Mouse (Mus musculus): ENCODE results near the gene Npm1.

The Npm1 gene

DNA sequence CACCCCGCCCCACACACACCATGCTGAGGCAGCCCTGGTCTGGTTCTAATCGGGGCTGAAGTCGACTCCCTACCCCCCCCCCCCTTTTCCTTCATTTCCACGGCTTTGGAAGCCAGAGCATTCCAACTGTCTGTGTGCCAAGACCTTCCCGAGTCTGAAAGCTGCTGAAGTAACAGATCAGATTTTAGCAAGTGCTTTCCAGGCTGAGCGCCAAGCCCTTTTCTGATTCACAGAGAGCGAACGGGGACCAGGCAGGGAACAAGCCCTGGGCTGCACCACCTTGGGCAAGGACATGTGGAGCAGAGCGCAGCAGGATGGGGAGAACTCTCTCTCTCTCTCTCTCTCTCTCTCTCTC, 16.9 kb downstream of the Npm1 start:
- DNase-seq (ENCODE audit: low spot score) = no peak

- DNase-seq (ENCODE audit: low spot score) = no peak
Observed at GRCm38 (mm10) chr11:33145201-33146142, 17.5 kb downstream of the Npm1 start.

DNA sequence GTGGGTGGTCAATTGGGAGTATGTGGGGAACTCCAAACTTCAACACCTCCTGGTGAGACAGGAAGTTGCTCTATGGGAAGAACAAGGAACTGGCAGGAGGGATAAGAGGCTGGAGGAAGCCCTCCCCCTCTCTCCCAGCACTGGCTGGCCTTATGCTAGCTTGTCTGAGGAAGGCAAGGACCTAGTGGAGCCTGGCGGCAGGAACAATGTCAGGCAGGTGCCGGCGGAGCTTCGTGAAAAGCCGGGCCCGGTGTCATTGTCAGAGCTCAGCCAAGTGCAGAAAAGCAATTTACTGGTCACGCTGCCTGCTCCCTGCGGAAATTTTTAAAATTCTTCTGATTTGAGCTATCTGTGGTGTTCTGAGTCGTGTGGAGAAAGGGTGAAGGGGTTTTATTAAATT, 19.1 kb downstream of the Npm1 start:
- no peak for DNase-seq (ENCODE audit: low spot score)

GRCm38 (mm10) chr11:33142801-33143200, 20.2 kb downstream of the Npm1 start:
- DNase-seq (ENCODE audit: low spot score) = peak; percentile 5

- DNase-seq (ENCODE audit: low spot score) = peak; percentile 5
Observed at GRCm38 (mm10) chr11:33140111-33140460, 22.9 kb downstream of the Npm1 start.

DNA sequence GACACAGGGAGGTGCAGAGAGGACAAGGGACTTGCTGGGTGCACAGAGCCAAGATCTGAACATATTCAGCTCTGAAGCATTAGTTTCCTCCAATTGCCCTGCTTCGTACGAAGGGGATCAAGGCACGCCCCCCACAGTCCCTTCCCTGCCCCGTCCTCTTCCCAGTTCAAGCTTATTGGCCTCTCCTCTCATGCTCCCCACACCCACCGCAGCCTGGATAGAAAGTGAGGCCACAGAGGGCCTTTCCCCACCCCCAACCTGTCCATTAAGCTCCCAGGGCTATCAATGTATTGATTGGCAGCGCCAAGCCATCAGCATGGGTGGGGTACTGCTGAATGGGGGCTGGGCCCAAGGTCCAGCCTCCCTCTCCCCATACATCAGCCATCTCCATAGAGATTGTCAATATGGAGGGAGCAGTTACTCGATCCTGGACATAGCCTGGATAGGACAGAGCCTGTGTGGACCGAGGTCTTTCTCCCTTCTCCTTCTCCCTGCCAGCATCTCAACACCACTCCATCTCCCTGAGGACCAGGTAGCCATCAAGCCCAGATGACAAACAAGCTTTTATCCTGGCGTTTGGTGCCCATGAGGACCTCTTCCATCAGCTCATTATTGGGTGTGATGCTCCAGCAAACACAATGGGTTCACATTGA, 23.4 kb downstream of the Npm1 start:
- peak; percentile 6 for DNase-seq (ENCODE audit: low spot score)

DNA sequence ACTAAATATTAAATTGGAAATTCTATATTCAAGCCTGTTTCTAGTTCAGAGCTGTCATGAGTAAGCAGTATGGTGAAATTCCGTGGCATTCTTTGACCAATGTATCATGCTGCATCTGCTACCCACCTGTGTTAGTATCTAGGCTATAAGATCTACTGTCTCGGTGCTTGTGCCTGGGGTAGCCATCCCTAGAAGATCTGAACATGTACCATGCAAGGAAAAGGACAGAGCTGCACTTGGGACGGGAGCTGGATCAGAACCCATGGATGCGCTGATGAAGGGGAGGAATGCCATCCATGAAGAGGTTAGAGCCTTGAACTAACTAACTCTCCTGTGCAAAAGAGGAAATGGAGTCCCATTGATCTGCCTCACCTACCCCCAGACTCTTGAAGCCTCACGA, 24.3 kb downstream of the Npm1 start:
- DNase-seq (ENCODE audit: low spot score) = no peak

DNA sequence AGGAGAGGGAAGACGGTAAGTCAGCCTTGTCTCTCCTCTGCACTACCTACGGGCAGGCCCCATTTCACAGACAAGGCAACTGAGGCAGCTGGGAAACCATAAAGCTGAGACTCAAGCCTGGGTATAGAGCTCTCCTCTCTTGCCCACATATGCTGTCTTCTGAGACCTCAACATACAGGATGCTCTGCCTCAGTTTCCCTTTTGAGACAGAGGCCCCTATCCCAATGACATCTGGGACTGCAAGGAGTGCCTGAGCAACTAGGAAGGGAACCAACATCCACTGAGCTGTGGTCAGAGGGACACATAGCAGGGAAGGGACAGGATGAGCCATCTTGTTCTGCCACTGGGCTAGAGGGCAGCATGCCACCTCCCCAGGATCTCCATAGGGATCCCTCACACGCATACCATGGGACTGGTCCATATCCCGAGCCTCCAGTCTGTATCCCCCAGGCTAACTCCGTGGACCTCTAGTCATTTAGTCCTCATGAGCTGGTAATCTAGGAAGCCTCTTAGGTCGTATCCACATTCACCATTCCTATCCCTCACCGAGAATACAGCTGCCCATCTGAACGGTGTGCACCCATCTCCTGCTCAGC, 28.5 kb downstream of the Npm1 start:
- peak; percentile 7 for DNase-seq (ENCODE audit: low spot score)

DNA sequence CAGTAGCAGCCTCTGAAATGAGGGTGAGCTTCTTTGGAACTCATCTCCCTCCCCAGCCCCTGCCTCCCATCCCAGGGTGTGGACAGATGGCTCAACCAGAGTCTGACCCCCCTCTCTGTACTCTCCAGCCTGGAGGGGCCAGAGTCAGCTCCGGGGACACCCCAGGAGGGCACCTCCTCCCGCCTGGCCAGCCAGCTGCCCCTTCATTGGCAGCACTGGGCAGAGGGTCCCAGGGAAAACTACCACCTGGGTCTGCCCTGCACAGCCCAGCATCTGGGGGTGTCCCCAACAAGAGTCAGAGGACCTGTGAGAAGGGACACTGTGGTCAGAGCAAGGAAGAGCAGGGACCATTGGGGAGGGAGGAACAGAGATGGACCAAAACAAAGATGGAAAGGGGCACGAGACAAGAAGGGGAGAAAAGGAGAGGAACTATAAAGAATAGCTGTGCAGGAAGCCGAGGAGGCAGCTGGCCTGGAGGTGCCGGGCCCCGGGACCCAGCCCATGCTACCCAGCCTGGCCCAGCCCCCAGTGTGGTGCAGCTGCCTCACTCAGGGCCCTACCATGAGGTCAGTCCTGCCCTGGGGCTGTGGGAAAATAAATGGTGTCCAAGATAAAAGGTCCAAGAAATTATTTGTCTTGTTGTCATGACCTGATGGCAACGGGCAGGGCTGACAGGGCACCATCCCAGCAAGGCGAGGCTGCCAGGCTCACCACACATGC, 30.2 kb downstream of the Npm1 start:
- DNase-seq (ENCODE audit: low spot score) = peak; percentile 4

DNA sequence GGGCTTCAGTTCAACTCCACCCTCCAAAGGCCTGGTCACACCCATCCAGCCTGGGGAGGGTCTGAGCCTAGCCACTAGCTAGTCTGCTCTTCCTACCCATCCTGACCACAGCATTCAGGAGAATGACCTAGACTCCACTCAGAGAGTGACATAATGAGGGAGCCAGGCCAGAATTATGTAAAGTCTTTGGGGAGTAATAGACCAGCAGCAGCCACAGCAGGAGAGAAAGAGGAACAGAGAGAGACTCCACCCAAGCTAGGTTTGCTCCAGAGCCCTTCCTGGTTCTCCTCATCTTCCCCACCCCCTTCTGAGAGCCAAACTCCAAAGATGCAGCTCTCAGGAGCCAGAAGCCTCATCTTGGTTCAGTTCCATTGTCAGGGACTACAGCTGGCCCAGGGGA, 35.9 kb downstream of the Npm1 start:
- no peak for DNase-seq (ENCODE audit: low spot score)

GRCm38 (mm10) chr11:33122575-33123268, 40.3 kb downstream of the Npm1 start:
- no peak for DNase-seq (ENCODE audit: low spot score)

GRCm38 (mm10) chr11:33119556-33119955, 43.5 kb downstream of the Npm1 start:
- no peak for DNase-seq (ENCODE audit: low spot score)

DNA sequence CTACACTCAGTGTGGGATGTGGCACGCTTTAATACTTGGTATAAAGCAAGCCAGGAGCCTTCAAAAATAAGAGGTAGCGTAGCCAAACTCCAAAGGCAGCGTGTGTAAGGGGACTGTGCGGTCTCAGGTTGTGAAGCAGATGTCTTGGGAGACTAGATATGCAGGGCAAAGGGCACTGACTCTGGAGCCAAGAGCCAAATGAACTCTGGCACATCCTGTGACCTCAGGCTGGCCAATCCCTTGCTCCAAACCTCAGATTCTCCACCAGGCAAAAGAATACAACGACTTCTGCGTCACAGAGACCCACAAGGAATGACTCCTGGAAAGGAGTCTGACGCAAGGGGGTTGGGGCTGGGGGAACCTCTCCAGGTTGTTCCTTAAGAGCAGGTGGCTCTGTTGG, 43.9 kb downstream of the Npm1 start:
- no peak for DNase-seq (ENCODE audit: low spot score)

DNA sequence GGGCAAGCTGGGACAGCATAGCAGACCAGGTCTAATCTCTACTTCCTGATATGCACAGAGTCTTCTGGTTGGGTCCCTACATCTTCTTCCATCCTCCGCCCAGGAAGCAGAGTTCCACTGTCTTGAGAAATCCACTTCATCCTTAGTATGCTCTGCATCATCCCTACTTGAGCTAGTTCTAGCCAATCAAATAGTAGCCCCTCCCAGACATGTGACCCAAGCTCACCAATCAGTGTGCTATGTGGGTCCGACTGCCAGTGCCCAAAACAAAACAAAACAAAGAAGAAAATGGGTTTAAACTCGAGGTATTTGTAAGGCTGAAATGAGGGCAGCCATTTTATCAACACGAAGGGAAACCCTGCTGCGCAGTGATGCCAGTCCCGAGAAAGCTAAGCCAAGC, 44.5 kb downstream of the Npm1 start:
- DNase-seq (ENCODE audit: low spot score) = no peak

DNA sequence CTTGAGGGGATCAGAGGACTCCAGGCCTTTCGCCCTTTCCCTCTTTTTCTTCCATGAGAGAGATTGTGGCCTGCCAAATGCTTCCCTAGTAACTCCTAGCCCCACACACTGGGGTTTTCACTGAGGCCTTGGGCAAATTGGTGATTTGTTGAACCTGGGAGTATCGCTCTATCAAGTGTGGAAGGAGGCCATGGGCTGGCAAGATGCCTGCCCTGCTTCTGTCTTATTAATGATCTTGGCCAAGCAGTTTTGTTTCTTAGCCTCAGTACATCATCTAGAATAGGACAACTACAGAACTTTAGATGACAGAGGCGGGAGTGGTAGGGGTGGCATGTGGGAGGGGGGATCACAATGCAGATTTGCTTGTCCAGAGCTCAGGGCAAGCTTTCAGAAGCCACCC, 47.2 kb downstream of the Npm1 start:
- DNase-seq (ENCODE audit: low spot score) = no peak

- no peak for DNase-seq (ENCODE audit: low spot score)
Observed at GRCm38 (mm10) chr11:33112407-33112806, 50.6 kb downstream of the Npm1 start.

DNA sequence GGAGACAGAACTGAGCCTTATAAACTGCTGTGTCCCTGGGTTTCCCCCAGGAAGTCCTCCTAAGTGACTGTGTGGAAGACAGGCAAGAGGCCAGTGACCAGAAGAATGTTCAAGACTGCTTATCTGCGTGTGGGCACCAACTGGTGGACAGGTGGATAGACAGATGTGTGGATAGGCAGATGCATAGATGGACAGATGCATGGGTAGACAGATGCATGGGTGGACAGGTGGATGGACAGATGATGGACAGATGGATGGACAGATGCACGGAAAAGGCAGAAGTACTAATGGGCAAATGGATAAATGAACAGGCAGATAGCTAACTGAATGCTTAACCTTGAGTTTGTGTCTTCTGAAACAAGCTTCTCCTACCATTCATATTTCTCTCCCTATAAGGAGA, 52.9 kb downstream of the Npm1 start:
- no peak for DNase-seq (ENCODE audit: low spot score)

- DNase-seq (ENCODE audit: low spot score) = no peak
Observed at GRCm38 (mm10) chr11:33107540-33107939, 55.5 kb downstream of the Npm1 start.

- no peak for DNase-seq (ENCODE audit: low spot score)
Observed at GRCm38 (mm10) chr11:33104911-33105316, 58.1 kb downstream of the Npm1 start.

DNA sequence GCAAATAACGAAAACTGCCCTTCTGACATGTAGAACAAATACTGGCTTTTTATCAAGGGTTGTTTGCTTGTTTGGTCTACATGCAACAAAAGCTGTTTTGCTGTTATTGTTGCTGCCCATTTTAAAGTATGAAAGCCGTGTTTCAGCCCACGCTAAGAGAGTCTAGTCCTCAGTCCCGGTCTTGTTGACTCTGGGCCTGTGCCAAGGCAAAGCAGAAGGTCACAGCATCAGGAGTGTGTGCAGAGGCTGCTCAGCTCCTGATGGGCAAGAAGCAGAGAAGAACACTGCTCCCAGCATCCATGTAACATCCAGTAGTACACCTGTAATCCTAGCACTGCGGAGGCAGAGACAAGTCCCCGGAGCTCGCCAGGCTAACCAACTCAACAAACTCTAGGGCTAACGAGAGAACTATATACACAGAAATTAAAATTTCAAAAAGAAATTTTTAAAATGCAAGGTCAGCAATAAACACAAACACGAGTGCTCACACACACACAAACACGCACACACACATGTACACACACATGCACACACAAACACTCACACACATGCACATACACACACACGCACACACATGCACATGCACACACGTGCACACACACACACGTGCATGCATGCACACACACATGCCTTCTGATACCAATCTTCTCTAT, 59.6 kb downstream of the Npm1 start:
- DNase-seq (ENCODE audit: low spot score) = no peak

Measured in urinary bladder, postnatal 10 days (tissue).